In genomic region chr12:79193441-79193840, GRCm38 (mm10) we compare ENCODE assay signal across 8 mouse cellular contexts. TPM values are rescaled to one million over a fixed set of nuclear protein-coding genes. Genes with fewer than 3 reads are reported as not detected.
DNase-seq lines count a peak whose midpoint lies in the region; ATAC-seq and TF ChIP-seq lines count a peak whose summit lies in the region.

No protein-coding gene starts in this region.

- 8% methylated on average over 3 of the region's 3 CpGs for WGBS in midbrain, postnatal 0 days

- no peaks in the 10 kb centered on the region for H3K9me3 ChIP-seq in MEL (replicated peaks; ENCODE audit: insufficient read depth, low read length)
- no peaks in the 10 kb centered on the region for H3K9me3 ChIP-seq in midbrain, postnatal 0 days (ENCODE audit: low read length)

- TF ChIP-seq POLR2A in MEL (IDR thresholded peaks at IDR 0.05; ENCODE audit: control insufficient read depth in 1 of 2, insufficient read depth in 1 of 2, low read depth in 1 of 2, low read length in 2 of 2, poor library complexity in 1 of 2): no peak

- no peak overlapping the region for H3K27ac ChIP-seq in MEL (ENCODE audit: control insufficient read depth, low read depth, low read length)
- no peak overlapping the region for H3K27ac ChIP-seq in midbrain, postnatal 0 days (ENCODE audit: low read depth, low read length)

- TF ChIP-seq RAD21 in MEL (IDR thresholded peaks at IDR 0.05; ENCODE audit: low read depth, low read length): peak; percentile 85

- no peak overlapping the region for H3K4me3 ChIP-seq in MEL (ENCODE audit: control insufficient read depth in 1 of 2, insufficient read depth in 1 of 2, low read depth in 2 of 2, low read length in 2 of 2)
- H3K4me3 ChIP-seq in midbrain, postnatal 0 days (ENCODE audit: low read depth, low read length): no peak overlapping the region

- H3K27me3 ChIP-seq in MEL (ENCODE audit: control insufficient read depth in 1 of 2, insufficient read depth in 2 of 2, low read length in 2 of 2): no peaks in the 10 kb centered on the region
- H3K27me3 ChIP-seq in midbrain, postnatal 0 days (ENCODE audit: insufficient read depth, low read length): no peaks in the 10 kb centered on the region
- no peaks in the 10 kb centered on the region for H3K27me3 ChIP-seq in splenic B cell, adult 2 months (ENCODE audit: control insufficient read depth, insufficient read depth, low read length, poor library complexity, severe bottlenecking)

- DNase-seq in heart, adult 11 months: peak; percentile 92
- no peak for DNase-seq in heart, postnatal 25 days (ENCODE audit: low spot score)
- DNase-seq in MEL (ENCODE audit: low read depth, low spot score): peak; percentile 91
- peak; percentile 65 for DNase-seq in cerebellum, adult 9-10 months
- peak; percentile 51 for DNase-seq in left cerebral cortex, adult 11 months (ENCODE audit: low spot score)
- DNase-seq in midbrain, postnatal 0 days (ENCODE audit: low spot score): peak; percentile 68
- peak; percentile 90 for DNase-seq in splenic B cell, adult 2 months (ENCODE audit: low read depth, low spot score)

- H3K9ac ChIP-seq in MEL (ENCODE audit: control insufficient read depth, low read depth, low read length, poor library complexity, severe bottlenecking): no peak overlapping the region
- no peak overlapping the region for H3K9ac ChIP-seq in midbrain, postnatal 0 days (replicated peaks; ENCODE audit: low read length, poor library complexity, severe bottlenecking)

- H3K36me3 ChIP-seq in MEL (ENCODE audit: control insufficient read depth in 1 of 2, insufficient read depth in 2 of 2, low read length in 2 of 2): peaks cover 0 to 10% of the 10 kb centered on the region in 2 experiments; a peak in 3 of 4 replicates
- no peaks in the 10 kb centered on the region for H3K36me3 ChIP-seq in midbrain, postnatal 0 days (ENCODE audit: insufficient read depth, low read length)
- no peaks in the 10 kb centered on the region; the same call in 1 of the 2 replicates for H3K36me3 ChIP-seq in splenic B cell, adult 2 months (ENCODE audit: control insufficient read depth, insufficient read depth, low read length, poor library complexity, severe bottlenecking)

- no peaks in the 10 kb centered on the region; the same call in 1 of the 2 replicates for H3K79me2 ChIP-seq in MEL (ENCODE audit: control insufficient read depth, insufficient read depth, low read length, poor library complexity)

- peak; percentile 43 for ATAC-seq in granulocyte monocyte progenitor cell, adult 5-6 weeks (replicated peaks; ENCODE audit: poor library complexity, severe bottlenecking)
- no peak for ATAC-seq in midbrain, postnatal 0 days (ENCODE audit: low FRiP score)

- no peak for TF ChIP-seq EP300 in MEL (IDR thresholded peaks at IDR 0.05; ENCODE audit: low read depth in 1 of 2, low read length in 2 of 2)

- TF ChIP-seq CTCF in MEL (IDR thresholded peaks at IDR 0.05 in 2 of 3, conservative IDR thresholded peaks at IDR 0.05 in 1 of 3; ENCODE audit: control insufficient read depth in 1 of 3, insufficient read depth in 1 of 3, low read depth in 2 of 3, low read length in 3 of 3, poor library complexity in 1 of 3, severe bottlenecking in 1 of 3): peak; percentile 67 to 88 (median 84)
- TF ChIP-seq CTCF in midbrain, postnatal 0 days (IDR thresholded peaks at IDR 0.05): peak; percentile 74

- H3K4me1 ChIP-seq in MEL (ENCODE audit: control insufficient read depth in 1 of 2, insufficient read depth in 2 of 2, low read length in 2 of 2): peaks cover 5 to 21% of the 10 kb centered on the region in 2 experiments; a peak in 3 of 4 replicates
- H3K4me1 ChIP-seq in midbrain, postnatal 0 days (ENCODE audit: insufficient read depth, low read length): peaks cover 7% of the 10 kb centered on the region

- intact Hi-C loops in heart, postnatal 25 days (cut with DNase I): loop anchor here (5.0 kb wide), 1 partner anchor 69 kb away; no protein-coding TSS in a partner anchor

- no peak overlapping the region for H3K4me2 ChIP-seq in midbrain, postnatal 0 days (ENCODE audit: low read depth, low read length, poor library complexity, severe bottlenecking)

TF ChIP-seq in MEL, 35 proteins besides CTCF, POLR2A, EP300 and RAD21:
- TF ChIP-seq SMC3 (IDR thresholded peaks at IDR 0.05; ENCODE audit: low read depth, low read length) (peak; percentile 77), BHLHE40 (IDR thresholded peaks at IDR 0.05; ENCODE audit: borderline replicate concordance, low read depth, low read length) (0 out of 2 replicates have a peak, but pooled peaks have one; percentile 41), ZC3H11A (IDR thresholded peaks at IDR 0.05; ENCODE audit: low read depth, low read length) (peak; percentile 61), HCFC1 (IDR thresholded peaks at IDR 0.05; ENCODE audit: low read depth, low read length) (peak; percentile 51), MYC (IDR thresholded peaks at IDR 0.05; ENCODE audit: low read depth, low read length) (no peak), MYB (IDR thresholded peaks at IDR 0.05; ENCODE audit: low read depth, low read length) (no peak)

RNA-seq across cellular contexts. Expression of gene Rdh11, which starts 1.3 kb away (rescaled TPM):
- 1 to 10 TPM; 2.3 to 3.1 TPM for total RNA-seq in heart, postnatal 25 days (2021)
- total RNA-seq in MEL (2012; rRNA removed): 26.7 and 29.8 TPM in 2 replicates
- polyA plus RNA-seq in MEL (2012; ENCODE audit: insufficient read depth in 1 of 2, insufficient read length in 2 of 2, low read depth in 1 of 2, low replicate concordance in 2 of 2, missing spikeins in 1 of 2): 10 to 100 TPM; 22.0 to 44.5 TPM
- 3.5 and 5.2 TPM in 2 replicates for total RNA-seq in granulocyte monocyte progenitor cell, adult 5-6 weeks (2014; fragmentation: Nextera tagmentation)
- 20.9 and 21.2 TPM in 2 replicates for total RNA-seq in granulocyte monocyte progenitor cell, adult 5-6 weeks (2017)
- total RNA-seq in midbrain, postnatal 0 days (2014; rRNA removed): 46.8 and 50.8 TPM in 2 replicates
- 35.3 and 40.9 TPM in 2 replicates for polyA plus RNA-seq in midbrain, postnatal 0 days (2015; fragmentation: Nextera tagmentation; extraction: Ambion mirVana)

RNA-seq across cellular contexts. Expression of gene Rdh12, which starts 15.3 kb away (rescaled TPM):
- total RNA-seq in heart, postnatal 25 days (2021): under 1 TPM in 1 of 2 experiments, not detected in 1; 0.86 TPM
- total RNA-seq in MEL (2012; rRNA removed): 0.15 and 0.29 TPM in 2 replicates
- polyA plus RNA-seq in MEL (2012; ENCODE audit: insufficient read depth in 1 of 2, insufficient read length in 2 of 2, low read depth in 1 of 2, low replicate concordance in 2 of 2, missing spikeins in 1 of 2): under 1 TPM in 1 of 2 experiments, not detected in 1; 0.35 TPM
- total RNA-seq in granulocyte monocyte progenitor cell, adult 5-6 weeks (2014; fragmentation: Nextera tagmentation): 2.5 and 2.7 TPM in 2 replicates
- 5.1 and 8.8 TPM in 2 replicates for total RNA-seq in granulocyte monocyte progenitor cell, adult 5-6 weeks (2017)
- total RNA-seq in midbrain, postnatal 0 days (2014; rRNA removed): 0.93 and 1.3 TPM in 2 replicates
- polyA plus RNA-seq in midbrain, postnatal 0 days (2015; fragmentation: Nextera tagmentation; extraction: Ambion mirVana): 1.0 and 1.3 TPM in 2 replicates

RNA-seq across cellular contexts. Expression of gene Vti1b, which starts 21.0 kb away (rescaled TPM):
- total RNA-seq in heart, postnatal 25 days (2021): 10 to 100 TPM; 73.5 to 80.3 TPM
- total RNA-seq in MEL (2012; rRNA removed): 69.8 and 73.0 TPM in 2 replicates
- 10 to 100 TPM in 1 of 2 experiments, not detected in 1; 54.3 TPM for polyA plus RNA-seq in MEL (2012; ENCODE audit: insufficient read depth in 1 of 2, insufficient read length in 2 of 2, low read depth in 1 of 2, low replicate concordance in 2 of 2, missing spikeins in 1 of 2)
- total RNA-seq in granulocyte monocyte progenitor cell, adult 5-6 weeks (2014; fragmentation: Nextera tagmentation): 48.7 and 57.1 TPM in 2 replicates
- total RNA-seq in granulocyte monocyte progenitor cell, adult 5-6 weeks (2017): 142 and 217 TPM in 2 replicates
- 83.0 and 98.8 TPM in 2 replicates for total RNA-seq in midbrain, postnatal 0 days (2014; rRNA removed)
- 228 and 230 TPM in 2 replicates for polyA plus RNA-seq in midbrain, postnatal 0 days (2015; fragmentation: Nextera tagmentation; extraction: Ambion mirVana)
